Mouse (Mus musculus): ENCODE results near the gene Ptprr.

The Ptprr gene

DNA sequence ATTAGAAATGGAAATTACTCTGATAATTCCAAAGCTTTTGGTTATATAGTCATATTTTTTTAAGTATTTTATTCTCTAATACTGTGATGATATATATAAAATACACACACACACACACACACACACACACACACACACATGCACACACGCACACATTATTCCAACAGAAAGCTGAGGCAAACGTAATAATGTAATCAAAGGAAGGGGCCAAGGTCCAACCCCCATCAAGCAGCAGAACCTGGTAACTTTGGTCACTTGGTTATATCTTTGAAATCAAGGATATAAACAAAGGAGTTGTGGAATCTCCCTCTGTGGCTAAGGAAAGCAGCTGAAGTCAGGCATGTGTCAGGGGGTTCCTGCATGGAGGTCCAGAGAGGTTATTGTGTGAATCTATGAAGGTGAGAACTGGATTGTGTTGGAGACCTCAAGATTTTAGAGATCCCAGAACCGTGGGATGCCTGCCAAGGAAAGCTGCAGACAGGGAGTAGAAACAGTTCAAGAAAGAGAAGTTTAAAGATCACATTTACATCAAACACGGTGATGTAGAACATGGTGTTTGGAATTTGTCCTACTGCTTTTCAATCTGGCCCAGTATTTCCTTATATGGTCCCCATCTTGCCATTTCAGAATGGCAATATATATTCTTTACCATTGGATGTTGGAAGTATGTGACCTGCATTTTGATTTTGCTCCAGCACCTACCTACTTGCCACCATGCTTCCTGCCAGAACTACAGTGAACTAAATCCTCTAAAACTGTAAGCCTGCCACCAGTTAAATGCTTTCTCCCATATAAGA is 98.1 kb downstream of the Ptprr start:
- DNase-seq (ENCODE audit: low spot score in 2 of 2), result no peak

DNA sequence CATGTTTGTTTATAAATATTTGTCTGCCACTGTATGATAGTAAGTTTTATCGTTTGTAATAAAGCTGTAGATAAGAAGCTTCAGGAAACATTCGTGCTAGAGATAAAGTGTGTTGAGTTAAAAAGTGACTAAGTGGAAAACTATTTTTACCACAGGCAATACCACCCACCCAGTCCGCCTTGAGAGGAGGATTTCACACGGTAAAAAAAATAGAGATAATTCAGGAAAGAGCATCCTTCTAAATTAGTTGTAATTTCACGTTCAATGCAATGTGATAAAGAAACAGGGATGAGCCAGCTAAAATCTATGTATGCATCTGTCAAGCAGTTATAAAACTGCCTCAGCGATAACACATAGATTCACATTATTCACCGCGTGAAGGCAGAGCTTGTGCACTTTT is 99.0 kb downstream of the Ptprr start:
- DNase-seq (ENCODE audit: low spot score in 2 of 2), result no peak

DNA sequence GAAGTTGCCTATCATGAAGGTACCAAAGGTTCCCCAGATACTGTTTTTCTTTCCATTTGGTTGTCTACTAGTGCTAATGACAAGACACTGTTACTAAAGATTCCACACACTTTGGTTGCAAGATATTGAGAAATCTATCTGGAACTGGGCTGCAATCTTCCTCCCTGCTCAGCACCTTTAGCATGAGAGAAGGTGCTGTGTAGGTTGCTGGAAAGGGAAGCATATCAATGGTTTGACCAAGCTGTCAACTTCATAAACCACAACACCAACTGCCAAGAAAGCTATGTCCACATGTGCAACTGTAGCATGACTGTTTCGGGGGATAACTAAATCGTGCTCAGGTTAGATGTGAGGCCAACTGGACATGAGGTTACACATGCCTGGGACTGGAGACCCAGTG is 103.5 kb downstream of the Ptprr start:
- DNase-seq (ENCODE audit: low spot score in 2 of 2), result no peak

DNA sequence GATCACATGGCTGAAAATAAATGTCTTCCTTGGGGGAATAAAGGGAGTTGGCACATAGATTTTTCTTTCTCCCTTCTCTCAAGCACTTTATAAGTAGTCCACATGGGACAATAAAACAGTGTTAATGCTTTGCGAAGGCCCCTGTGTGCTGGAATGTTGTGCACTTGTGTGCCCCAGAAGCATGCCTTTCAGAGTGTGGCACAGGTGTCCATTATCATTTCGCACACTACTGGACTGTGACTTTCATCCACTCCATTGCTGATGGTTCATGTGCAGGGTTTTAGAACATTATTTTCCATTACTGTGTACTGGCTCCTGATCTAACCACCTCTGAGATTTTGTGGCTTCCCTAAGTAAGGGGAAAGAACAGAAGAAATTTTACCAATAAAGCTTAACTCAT is 105.8 kb downstream of the Ptprr start:
- DNase-seq (ENCODE audit: low spot score in 2 of 2), result no peak

DNA sequence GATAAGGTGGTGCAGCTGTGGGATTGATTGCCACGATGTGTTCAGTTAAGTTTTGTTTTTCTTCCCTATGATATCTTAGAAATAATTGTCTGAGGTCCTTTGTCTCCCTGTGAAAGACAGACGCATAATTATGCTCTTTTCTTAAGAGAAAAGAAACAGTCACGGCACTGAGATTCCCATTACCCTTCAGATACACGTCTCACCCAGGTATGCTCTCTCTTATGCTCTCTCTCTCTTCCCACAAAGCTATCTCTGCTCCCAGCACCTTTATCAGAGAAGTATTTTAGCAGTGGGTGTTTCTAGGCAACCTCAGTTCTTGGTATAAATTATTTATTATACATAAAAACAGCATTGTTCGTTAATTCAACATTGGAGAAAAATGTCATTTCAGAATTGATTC is 107.4 kb downstream of the Ptprr start:
- DNase-seq (ENCODE audit: low spot score in 2 of 2), result no peak

DNA sequence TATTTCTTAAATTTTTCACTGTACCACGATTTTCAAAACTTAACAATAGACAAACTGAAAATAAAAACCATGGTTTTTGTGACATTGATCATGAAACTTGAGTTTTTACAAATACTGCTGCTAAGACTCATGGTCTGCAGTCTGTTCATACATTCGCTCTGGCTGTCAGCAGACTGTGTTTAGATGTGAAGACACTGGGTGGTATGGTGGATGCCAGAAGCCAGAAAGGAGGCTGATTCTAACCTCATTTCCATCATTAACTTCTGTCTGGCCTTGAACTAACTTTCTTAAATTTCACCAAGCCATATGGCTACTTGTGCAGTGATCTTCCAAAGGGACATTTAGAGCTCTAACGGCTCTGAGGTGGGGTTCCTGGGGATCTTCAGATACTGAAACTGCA is 112.4 kb downstream of the Ptprr start:
- DNase-seq (ENCODE audit: low spot score in 2 of 2), result no peak

DNA sequence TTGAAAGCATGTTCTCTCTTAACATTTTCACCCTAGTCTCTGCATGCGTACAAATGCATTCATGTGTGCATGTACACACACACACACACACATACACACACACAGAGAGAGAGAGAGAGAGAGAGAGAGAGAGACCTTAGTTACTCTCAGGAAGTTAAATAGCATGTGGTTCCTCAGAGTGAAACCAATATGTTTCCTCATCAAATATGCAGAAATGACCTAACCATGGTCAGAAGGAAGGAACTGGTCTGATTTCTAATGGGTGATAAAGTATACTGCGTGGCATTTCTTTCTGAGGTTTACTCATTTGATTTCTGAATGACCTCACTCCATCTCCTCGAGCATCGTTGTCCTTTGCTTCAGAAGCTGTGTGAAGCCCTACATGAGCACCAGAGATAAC is 113.2 kb downstream of the Ptprr start:
- DNase-seq (ENCODE audit: low spot score in 2 of 2), result no peak

DNA sequence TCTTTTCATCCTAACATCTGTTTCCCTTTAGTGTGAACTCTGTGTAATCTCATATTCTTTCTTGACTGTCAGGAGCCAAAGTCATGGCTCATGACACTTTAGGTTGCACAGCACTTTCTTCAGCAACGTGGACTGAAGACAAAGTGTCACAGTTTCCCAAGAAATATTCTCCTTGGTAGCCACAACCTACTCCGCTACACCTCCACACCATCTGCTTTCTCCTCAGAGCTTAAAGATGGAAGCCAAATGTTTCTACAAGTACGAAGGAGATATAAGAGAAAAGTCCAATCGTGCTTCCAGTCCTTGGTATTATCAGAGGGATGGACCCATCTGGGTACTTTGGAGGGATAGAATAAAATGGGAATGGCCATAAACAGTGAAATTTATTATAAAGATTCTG is 114.2 kb downstream of the Ptprr start:
- DNase-seq (ENCODE audit: low spot score in 2 of 2), result no peak

DNA sequence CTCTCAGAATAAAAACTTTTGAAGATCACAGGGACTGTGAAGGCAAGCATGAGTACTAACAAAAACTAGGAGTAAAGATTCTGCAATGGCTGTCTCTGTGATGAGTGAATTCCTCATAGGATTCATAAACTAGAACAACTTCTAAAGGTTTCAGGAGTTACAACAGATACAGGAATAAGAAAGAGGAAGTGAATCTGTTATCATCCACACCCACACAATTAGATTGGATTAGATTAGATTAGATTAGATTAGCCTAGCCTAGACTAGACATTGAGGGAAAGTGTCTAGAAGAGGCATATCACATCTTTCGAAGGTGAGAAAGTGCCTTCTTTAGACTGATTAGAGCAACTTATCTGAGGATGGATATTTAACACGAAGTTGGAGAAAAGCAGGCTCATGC is 117.2 kb downstream of the Ptprr start:
- DNase-seq (ENCODE audit: low spot score in 2 of 2), result no peak

DNA sequence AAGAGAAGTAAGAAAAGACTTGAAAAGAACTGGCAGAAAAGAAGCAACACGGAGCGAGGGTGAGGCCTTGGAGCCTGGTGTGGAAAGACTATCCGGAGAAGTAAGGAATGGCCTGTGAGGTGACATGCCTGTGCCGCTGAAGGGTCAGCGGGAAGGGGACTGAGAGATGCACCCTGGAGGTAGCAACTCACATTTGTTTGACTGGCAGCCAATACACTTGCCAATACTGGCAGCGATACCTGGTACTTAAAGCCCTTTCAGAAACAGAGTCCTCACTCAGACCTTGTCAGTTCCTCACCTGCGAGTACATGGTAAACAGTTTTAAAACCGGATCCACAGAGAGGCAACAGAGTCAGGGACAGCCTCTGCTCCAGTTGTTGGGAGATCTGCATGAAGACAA is 122.2 kb downstream of the Ptprr start:
- DNase-seq (ENCODE audit: low spot score in 2 of 2), result no peak

DNA sequence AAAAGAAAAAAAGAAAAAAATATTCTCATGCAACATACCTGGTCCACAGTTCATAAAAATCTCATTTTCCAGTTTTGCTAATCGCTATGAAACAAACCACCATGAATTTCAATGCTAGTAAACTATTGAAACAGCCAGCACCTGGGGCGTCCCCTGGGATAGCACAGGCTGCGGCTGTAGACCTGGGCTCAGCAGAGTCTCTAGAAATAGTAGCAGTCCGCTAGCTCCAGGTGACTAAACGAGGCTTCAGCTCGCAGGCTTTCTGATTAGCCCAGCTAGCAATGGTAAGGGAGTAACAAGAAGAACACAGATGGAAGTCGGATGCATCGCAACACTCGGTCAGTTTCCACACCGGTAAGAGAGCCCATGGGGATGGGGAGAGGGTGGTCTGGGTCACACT is 125.7 kb downstream of the Ptprr start:
- no peak for DNase-seq (ENCODE audit: low spot score in 2 of 2)

DNA sequence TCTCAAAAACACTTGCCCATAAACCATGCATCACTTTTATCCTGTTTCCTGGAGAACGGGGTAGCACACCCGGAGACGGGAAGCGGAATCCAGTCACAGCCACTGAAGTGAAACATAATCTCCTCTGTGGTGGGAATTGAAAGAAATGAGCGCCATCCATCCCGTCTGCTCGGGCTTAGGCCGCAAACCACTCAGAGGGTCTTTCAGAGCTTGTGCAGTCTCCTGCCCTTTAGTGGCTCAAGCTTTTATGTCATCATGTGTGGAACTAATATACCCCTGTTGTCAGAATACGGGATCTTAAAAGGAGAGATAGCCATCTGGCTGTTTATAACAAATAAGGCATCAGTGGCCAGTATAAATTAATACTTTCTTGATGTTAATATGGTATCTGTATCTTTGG is 128.1 kb downstream of the Ptprr start:
- no peak for DNase-seq (ENCODE audit: low spot score in 2 of 2)

DNA sequence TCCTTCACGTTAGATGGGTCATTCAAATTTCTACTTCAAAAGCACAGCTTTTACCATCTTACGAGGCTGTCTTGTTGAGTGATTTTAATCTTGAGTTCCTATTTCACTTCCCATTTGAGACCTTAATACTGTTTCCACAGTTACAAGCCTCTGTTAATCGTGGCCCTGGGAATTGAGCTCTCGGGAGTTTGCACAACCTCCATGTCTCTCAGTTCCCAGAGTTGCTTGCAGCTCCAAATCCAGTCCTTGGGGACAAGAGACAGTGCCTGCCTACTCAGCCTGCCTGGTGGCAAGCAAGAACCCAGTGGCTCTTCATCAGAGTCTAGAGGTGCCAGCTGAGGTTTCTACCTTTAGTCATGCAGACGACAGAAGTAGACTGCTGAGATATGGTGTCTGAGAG is 136.7 kb downstream of the Ptprr start:
- DNase-seq (ENCODE audit: low spot score in 2 of 2), result no peak

DNA sequence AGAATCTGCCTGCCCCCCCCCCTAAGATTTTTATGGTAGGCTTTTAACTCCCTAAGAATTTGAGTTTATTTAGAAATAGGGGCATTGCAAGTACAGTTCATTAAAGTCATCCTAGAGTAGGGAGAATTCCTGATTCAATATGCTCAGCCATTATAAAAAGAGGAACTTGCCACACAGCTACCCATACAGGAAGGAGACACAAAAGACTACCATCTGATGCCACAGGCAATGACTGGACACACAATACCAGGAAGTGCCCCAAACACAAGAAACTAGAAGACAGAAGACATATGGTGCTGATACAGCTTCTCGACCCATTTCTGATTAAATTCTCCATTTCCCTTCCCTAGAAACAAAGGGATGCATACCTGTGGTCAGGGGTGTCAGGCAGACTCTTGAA is 138.7 kb downstream of the Ptprr start:
- no peak for DNase-seq (ENCODE audit: low spot score in 2 of 2)

DNA sequence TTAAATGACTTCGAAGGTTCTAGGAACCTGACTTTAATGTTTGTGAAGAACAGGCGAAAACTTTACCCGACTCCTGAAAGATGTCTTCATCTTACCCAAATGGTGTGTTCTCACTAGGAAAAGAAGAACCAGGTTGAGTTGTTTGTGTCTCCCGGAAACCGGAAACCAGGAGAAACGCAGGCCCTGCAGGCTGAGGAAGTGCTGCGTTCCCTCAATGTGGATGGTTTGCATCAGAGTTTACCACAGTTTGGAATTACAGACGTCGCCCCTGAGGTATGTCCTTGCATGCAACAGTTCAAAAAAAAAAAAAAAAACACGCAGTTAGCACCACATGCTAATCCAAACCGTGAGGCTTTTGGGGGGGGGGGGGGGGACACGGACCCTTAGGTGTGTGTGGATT is 144.3 kb downstream of the Ptprr start:
- DNase-seq (ENCODE audit: low spot score in 2 of 2), result no peak

DNA sequence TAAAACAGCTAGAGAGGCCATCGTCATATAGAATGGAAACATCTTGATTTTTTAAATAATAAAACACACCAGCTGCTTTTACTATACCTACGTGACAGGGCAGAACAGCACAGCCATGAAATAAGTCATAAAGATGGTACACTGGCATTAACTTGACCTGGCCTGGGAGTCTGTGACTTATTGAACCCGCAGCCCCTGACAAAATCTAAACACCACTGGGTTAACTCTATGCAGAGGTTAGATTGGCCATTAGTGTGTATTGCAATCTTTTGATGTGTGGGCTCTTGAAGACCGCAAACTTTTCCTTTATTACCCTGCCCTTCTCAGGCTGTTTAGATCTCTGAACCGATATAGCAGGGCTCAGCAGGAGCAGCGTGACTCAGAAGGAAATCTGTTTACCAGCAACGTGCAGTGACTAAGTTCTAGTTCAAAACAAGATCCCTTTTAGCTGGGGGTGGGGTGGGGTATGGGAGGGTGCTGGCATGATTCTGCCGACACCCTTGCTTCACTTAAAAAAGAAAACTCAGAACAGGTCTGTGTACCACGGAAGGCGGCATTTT is 157.4 kb downstream of the Ptprr start:
- no peak for DNase-seq (ENCODE audit: low spot score in 2 of 2)

DNA sequence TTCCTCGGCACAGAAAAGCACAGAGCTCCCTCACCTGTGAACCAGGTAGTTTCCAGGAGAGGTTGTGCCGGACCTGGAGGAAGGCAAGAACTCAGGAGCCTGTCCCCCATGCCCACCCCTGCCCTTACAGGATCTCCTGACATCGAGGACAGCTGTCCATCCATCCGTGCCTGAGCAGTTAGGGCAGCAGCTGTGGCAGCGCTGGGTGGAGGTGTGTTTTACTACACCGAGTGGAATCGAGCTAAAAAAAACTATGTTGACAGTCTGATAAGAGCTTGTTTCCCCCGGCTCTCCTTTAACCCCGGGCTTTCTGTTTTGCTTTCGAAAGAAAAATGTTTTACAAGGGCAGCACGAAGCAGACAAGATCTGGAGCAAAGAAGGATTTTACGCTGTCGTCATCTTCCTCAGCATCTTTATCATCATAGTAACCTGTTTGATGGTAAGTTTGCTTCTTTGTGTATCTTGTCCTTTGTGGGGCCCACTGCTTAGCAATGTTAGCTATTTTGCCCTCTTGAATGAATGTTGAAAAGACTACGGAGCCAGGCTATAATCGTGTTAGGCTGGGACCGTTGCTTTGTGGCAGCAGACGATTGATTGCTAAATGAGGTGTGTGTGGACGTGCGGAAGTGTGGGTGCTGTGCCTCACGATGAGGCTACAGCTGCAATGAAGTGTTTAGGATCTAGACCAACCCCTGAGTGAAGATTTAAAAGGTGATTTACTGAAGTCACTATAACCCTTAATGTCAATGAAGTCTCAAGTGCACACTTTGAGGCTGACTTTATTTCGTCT is 159.6 kb downstream of the Ptprr start:
- no peak for DNase-seq (ENCODE audit: low spot score in 2 of 2)

DNA sequence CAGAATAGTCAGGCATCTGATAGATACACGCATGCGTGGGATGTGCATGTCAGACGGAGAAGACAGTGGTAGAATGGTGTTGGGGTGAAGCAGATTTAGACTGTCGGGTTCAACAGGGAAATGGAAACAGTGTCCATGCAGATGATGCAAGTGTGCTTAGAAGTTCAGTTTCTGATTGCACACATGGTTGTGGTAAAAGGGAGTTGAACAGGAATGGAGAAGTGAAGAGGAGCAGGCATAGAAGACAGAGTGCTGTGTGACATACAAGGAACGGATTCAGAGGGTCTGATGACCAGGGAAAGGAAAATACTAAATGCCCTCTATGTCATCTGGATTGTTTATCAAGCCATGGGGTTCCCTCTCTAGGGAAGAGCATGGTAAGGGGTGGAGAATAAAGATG is 163.2 kb downstream of the Ptprr start:
- no peak for DNase-seq (ENCODE audit: low spot score in 2 of 2)

DNA sequence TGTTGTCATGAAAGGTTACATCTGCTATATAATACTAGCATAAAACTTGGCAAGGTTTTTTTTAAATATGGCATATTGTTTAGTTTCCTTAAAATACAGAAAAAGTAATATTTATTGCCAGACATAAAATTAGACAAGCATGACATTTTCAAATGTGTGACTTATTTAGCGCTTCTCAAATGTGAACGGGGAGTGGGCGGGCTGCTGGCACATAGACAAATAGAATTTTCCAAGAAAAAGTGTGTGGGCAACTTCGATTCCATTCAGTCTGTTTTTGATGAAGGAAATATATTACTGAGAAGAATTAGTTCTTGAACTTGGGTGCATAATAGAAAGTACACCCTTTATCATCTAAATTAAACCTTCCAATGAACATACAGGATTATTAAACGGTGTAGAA is 164.2 kb downstream of the Ptprr start:
- no peak for DNase-seq (ENCODE audit: low spot score in 2 of 2)

DNA sequence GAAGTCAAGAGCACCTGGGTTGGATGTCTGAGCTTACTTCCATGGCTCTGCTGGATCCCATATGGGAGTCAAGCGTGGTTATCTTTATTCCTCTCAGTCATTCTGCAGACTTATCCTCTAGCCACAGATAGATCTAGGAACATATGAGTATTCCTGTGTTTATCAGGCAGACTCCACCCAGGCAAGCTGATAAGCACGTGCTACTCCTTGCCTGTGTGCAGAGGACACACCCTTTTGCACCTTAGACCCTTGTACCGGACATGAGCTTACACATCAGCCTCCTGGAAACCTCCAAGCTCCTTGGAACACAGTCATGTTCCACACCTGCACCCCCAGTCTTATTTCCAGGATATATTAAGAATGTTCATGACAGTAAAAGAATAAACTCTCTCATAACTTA is 165.2 kb downstream of the Ptprr start:
- no peak for DNase-seq (ENCODE audit: low spot score in 2 of 2)

DNA sequence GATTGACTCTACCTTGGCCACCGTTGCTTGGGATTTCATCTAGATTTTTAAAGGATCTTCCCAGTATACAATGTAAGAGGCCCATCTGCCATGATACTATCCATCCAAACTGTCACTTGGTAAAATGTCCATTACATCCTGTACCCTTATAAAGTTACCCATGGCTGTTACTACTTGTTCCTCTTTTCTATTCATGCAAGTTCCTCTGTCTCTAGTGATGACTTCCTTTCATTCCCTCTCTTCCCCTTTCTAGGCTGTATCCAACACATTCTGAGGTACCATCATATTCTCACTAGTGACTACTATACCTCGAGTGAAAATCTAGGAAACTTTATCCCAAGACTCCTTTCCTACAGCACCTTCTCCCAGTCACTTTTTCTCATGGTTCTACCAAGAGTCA is 173.7 kb downstream of the Ptprr start:
- no peak for DNase-seq (ENCODE audit: low spot score in 2 of 2)

DNA sequence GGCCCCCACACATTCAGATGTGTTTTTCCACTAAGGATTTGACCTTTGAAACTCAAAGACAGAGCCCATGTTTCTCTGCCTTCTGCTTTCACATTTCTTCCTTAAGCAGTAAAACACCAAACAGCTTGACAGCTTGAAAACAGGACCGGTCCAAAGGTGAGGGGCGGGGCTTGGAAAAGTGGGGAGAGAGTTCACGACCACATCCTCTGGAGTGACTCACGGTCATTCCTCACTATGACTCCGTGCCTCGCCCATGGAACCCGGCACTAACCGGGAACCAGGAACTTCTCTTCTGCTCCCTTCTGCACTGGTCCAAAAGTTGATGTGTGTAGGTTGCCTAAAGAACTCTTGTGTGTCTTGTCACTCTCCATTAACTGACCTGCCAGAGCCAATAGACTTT is 174.3 kb downstream of the Ptprr start:
- DNase-seq (ENCODE audit: low spot score in 2 of 2), result no peak

DNA sequence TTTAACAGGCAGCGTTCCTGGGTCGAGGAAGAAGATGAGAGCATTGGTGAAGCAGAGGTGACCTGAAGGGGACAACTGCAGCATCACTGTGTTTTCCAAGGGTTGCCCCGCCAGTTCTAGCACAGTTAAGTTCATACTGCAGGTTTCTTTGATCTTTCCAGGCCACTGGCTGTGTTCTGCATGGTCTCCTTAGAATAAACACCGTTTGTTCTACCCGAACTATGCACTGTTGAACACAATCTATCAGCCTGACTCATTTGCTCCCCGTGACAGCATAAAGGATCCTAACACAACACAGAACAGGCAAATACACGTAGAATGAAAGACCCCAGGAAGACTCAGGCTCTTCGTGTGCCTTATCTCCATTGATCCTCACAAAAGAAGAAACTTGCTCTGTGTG is 176.4 kb downstream of the Ptprr start:
- no peak for DNase-seq (ENCODE audit: low spot score in 2 of 2)
